Mouse (Mus musculus) midbrain, embryonic 16.5 days (tissue): ENCODE data around the gene Selenow. TPM values are rescaled to one million over a fixed set of nuclear protein-coding genes. Genes with fewer than 3 reads are reported as not detected.
"Not testable (repeated sequence)": the region's sequence is repeated elsewhere in the genome, so short reads cannot be mapped to it uniquely, and the experiment has no call there.

ENCODE experiments used
- ATAC-seq: fragments of 200-750 bp; cut with Nextera tagmentation; 2 replicates; pipeline ENCODE4 v1.8.0; 2017; ENCODE audit warnings: moderate TSS enrichment
- H3K27ac ChIP-seq: fragments of 300-500 bp; sonication (generic); 2 replicates; pipeline ENCODE4 v1.5.1; 2014; ENCODE audit warnings: mild to moderate bottlenecking, low read length, mixed read lengths
- H3K27me3 ChIP-seq: fragments of 300-500 bp; sonication (generic); 2 replicates; pipeline ENCODE4 v1.6.1; 2014; ENCODE audit warnings: low read depth, low read length, mixed read lengths; ENCODE audit not compliant: control insufficient read depth, insufficient read depth
- H3K36me3 ChIP-seq: fragments of 300-500 bp; sonication (generic); 2 replicates; pipeline ENCODE4 v1.6.1; 2014; ENCODE audit warnings: mild to moderate bottlenecking, low read length, moderate library complexity, mixed read lengths; ENCODE audit not compliant: control insufficient read depth, insufficient read depth
- H3K4me1 ChIP-seq: fragments of 300-500 bp; sonication (generic); 2 replicates; pipeline ENCODE4 v1.6.1; 2014; ENCODE audit warnings: mild to moderate bottlenecking, low read length, mixed read lengths; ENCODE audit not compliant: control insufficient read depth, insufficient read depth
- H3K4me2 ChIP-seq: fragments of 300-500 bp; sonication (generic); 2 replicates; pipeline ENCODE4 v1.6.1; 2014; ENCODE audit warnings: mild to moderate bottlenecking, low read length, mixed read lengths
- H3K4me3 ChIP-seq: fragments of 300-500 bp; sonication (generic); 2 replicates; pipeline ENCODE4 v1.5.1; 2014; ENCODE audit warnings: low read depth, mild to moderate bottlenecking, low read length, moderate library complexity, mixed read lengths
- H3K9ac ChIP-seq: fragments of 300-500 bp; sonication (generic); 2 replicates; pipeline ENCODE4 v1.6.1; 2014; ENCODE audit warnings: low read depth, low read length, mixed read lengths
- H3K9me3 ChIP-seq: fragments of 300-500 bp; sonication (generic); replicated peaks from 2 replicates; pipeline ENCODE4 v1.6.1; 2014; ENCODE audit warnings: mild to moderate bottlenecking, low read length, mixed read lengths; ENCODE audit not compliant: control insufficient read depth, poor library complexity, severe bottlenecking
- WGBS: fragments of 180-500 bp; shearing (Covaris S2); extraction: QIAGEN DNeasy Blood & Tissue Kit; methylation state at CpG from one replicate; pipeline ENCODE4 v1.1.7; 2014; 5-methylcytosine and 5-hydroxymethylcytosine counted together
- polyA plus RNA-seq: library from polyadenylated mRNA; unstranded; fragments of >200 nt; fragmentation: Nextera tagmentation; extraction: Ambion mirVana; gene quantifications from 2 replicates; pipeline ENCODE4 v1.2.1, GENCODE M21; 2015

Selenow gene
- polyA plus RNA-seq, 1 experiment from 2014 or later = 1,695 TPM

- WGBS = 83% methylated on average over 3 of the region's 3 CpGs
- no peak overlapping the region for H3K9ac ChIP-seq
- peaks cover 22% of the 10 kb centered on the region for H3K36me3 ChIP-seq
- H3K9me3 ChIP-seq = no peaks in the 10 kb centered on the region
- no peaks in the 10 kb centered on the region for H3K27me3 ChIP-seq
- H3K27ac ChIP-seq = no peak overlapping the region
- no peak for ATAC-seq
- no peak overlapping the region for H3K4me3 ChIP-seq
- H3K4me2 ChIP-seq = no peak overlapping the region
- peaks cover 12% of the 10 kb centered on the region for H3K4me1 ChIP-seq
These were observed 6.0 kb downstream of the Selenow start for GRCm38 (mm10) chr7:15916134-15916723.

GRCm38 (mm10) chr7:15915695-15916094 is 6.5 kb downstream of the Selenow start:
- H3K9me3 ChIP-seq, H3K4me2 ChIP-seq, ATAC-seq, H3K27ac ChIP-seq, H3K9ac ChIP-seq, H3K4me3 ChIP-seq, H3K4me1 ChIP-seq, H3K27me3 ChIP-seq: not testable (repeated sequence)
- 86% methylated on average over 4 of the region's 4 CpGs for WGBS
- peaks cover 22% of the 10 kb centered on the region for H3K36me3 ChIP-seq

GRCm38 (mm10) chr7:15914751-15915150 is 7.5 kb downstream of the Selenow start:
- H3K27ac ChIP-seq = no peak overlapping the region
- no peak overlapping the region for H3K4me2 ChIP-seq
- no peaks in the 10 kb centered on the region for H3K27me3 ChIP-seq
- no peak for ATAC-seq
- 93% methylated on average over 2 of the region's 2 CpGs for WGBS
- H3K36me3 ChIP-seq = peaks cover 19% of the 10 kb centered on the region
- no peak overlapping the region for H3K4me3 ChIP-seq
- no peaks in the 10 kb centered on the region for H3K4me1 ChIP-seq
- no peaks in the 10 kb centered on the region for H3K9me3 ChIP-seq
- H3K9ac ChIP-seq = no peak overlapping the region

- H3K9me3 ChIP-seq = no peaks in the 10 kb centered on the region
- WGBS = 46% methylated on average over 2 of the region's 2 CpGs
These were observed 8.0 kb downstream of the Selenow start for GRCm38 (mm10) chr7:15914252-15914651.

GRCm38 (mm10) chr7:15912183-15912582 is 10.0 kb downstream of the Selenow start:
- H3K9ac ChIP-seq = no peak overlapping the region

More at GRCm38 (mm10) chr7:15914252-15914651, 8.0 kb downstream of the Selenow start:
- H3K27ac ChIP-seq = no peak overlapping the region
- no peaks in the 10 kb centered on the region for H3K4me1 ChIP-seq
- H3K4me2 ChIP-seq = no peak overlapping the region
- H3K27me3 ChIP-seq = no peaks in the 10 kb centered on the region
- H3K4me3 ChIP-seq = no peak overlapping the region
- peaks cover 14% of the 10 kb centered on the region; the same call in 1 of the 2 replicates for H3K36me3 ChIP-seq
- no peak for ATAC-seq
- H3K9ac ChIP-seq = no peak overlapping the region

GRCm38 (mm10) chr7:15910521-15910920 is 11.7 kb downstream of the Selenow start:
- whole genome bisulfite sequencing = 89% methylated on average over 5 of the region's 5 CpGs

More at GRCm38 (mm10) chr7:15912183-15912582, 10.0 kb downstream of the Selenow start:
- H3K4me2 ChIP-seq = no peak overlapping the region
- no peaks in the 10 kb centered on the region for H3K9me3 ChIP-seq
- whole genome bisulfite sequencing = 1% methylated on average over 4 of the region's 4 CpGs
- H3K36me3 ChIP-seq = peaks cover 3% of the 10 kb centered on the region; the same call in 1 of the 2 replicates
- peak; percentile 59 for ATAC-seq
- H3K4me3 ChIP-seq = no peak overlapping the region
- H3K27ac ChIP-seq = no peak overlapping the region
- no peaks in the 10 kb centered on the region for H3K27me3 ChIP-seq
- H3K4me1 ChIP-seq = no peaks in the 10 kb centered on the region

GRCm38 (mm10) chr7:15907971-15908590 is 14.1 kb downstream of the Selenow start:
- ATAC-seq = no peak
- 81% methylated on average over 8 of the region's 8 CpGs for WGBS
- Histone ChIP-seq H3K4me2 (no peak overlapping the region), H3K9ac (no peak overlapping the region), H3K4me1 (no peaks in the 10 kb centered on the region), H3K27ac (no peak overlapping the region), H3K4me3 (no peak overlapping the region), H3K36me3 (no peaks in the 10 kb centered on the region), H3K27me3 (no peaks in the 10 kb centered on the region), H3K9me3 (no peaks in the 10 kb centered on the region)

More at GRCm38 (mm10) chr7:15910521-15910920, 11.7 kb downstream of the Selenow start:
- H3K4me2 ChIP-seq = no peak overlapping the region
- no peak overlapping the region for H3K9ac ChIP-seq
- H3K27me3 ChIP-seq = no peaks in the 10 kb centered on the region
- H3K27ac ChIP-seq = no peak overlapping the region
- H3K36me3 ChIP-seq = no peaks in the 10 kb centered on the region
- no peak overlapping the region for H3K4me3 ChIP-seq
- H3K9me3 ChIP-seq = no peaks in the 10 kb centered on the region
- ATAC-seq = no peak
- no peaks in the 10 kb centered on the region for H3K4me1 ChIP-seq

GRCm38 (mm10) chr7:15906602-15907001 is 15.6 kb downstream of the Selenow start:
- H3K4me2 ChIP-seq = no peak overlapping the region
- H3K27ac ChIP-seq = no peak overlapping the region
- 90% methylated on average over 1 of the region's 1 CpGs for WGBS
- H3K36me3 ChIP-seq = no peaks in the 10 kb centered on the region
- H3K4me1 ChIP-seq = no peaks in the 10 kb centered on the region
- H3K9ac ChIP-seq = no peak overlapping the region
- ATAC-seq = no peak
- H3K27me3 ChIP-seq = no peaks in the 10 kb centered on the region
- H3K9me3 ChIP-seq = no peaks in the 10 kb centered on the region
- no peak overlapping the region for H3K4me3 ChIP-seq

- Histone ChIP-seq H3K27me3 (no peaks in the 10 kb centered on the region), H3K36me3 (no peaks in the 10 kb centered on the region), H3K4me2 (no peak overlapping the region), H3K9ac (no peak overlapping the region), H3K9me3 (no peaks in the 10 kb centered on the region), H3K4me1 (no peaks in the 10 kb centered on the region), H3K4me3 (no peak overlapping the region), H3K27ac (no peak overlapping the region)
- no peak for ATAC-seq
- 31% methylated on average over 7 of the region's 7 CpGs for WGBS
These were observed 16.3 kb downstream of the Selenow start for GRCm38 (mm10) chr7:15905861-15906260.
